Mouse (Mus musculus) mature B cell (primary cell): ENCODE data around the gene Gps1.
"Not testable (repeated sequence)": the region's sequence is repeated elsewhere in the genome, so short reads cannot be mapped to it uniquely, and the experiment has no call there.

Source experiments
- in situ Hi-C: fragments of 300-500 bp; cut with MboI; formaldehyde crosslinking; loops from 2 replicates; pipeline ENCODE4 v1.14.3; 2019

Gene Gps1

DNA sequence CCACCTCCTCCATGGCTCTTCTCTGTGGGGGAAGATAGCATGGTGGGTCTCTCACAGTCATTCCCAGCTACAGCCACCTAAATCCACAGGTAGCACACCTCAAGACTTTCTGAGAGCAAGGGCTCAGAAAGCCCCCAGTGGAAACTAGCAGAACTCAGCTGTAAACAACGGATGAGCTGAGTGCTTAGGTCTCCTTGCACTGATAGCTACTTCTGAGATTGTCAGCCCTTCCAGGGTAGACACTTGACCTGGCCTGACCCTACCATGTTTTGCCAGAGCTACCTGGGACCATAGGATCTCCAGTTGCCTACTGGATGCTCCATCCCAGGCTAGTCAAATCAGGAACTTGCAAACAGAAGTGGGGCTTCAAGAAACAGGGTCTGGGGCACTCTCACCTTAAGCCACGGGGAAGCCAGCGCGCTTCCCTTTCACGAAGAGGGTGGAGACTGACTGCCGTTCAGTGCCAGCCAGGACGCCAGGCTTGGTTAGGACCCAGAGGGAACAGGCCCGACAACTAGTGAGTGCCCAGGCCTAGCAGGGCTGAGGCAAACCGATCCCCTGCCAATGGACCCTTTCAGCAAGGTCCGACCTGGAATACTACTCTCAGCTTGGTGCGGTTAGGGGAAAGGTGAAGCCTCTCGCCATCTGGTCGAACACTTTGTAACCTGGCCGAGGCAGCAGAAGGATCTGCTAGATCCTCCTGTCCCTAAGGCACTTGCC, 38.9 kb downstream of the Gps1 start:
- in situ Hi-C loops: no loop called here

DNA sequence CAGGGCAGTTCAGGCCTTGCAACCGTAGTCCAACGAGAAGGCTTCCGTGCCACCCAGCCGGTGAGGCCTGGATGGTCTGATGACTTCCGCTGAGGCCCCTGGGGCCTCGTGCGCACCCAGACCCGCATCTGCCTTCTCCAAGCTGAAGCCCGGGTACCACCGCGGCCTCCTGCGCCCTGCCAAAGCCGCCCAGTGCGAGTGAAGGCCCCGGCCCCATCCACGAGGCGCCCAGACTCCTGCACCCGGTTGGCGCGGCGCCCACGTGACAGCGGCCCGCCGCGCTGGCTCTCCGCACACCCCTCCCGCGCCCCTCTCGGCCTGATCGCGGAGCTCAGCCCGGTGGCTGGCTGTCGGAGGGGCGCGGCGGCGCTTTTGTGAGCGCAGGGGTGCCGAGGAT, 39.5 kb downstream of the Gps1 start:
- in situ Hi-C loops: no loop called here

- in situ Hi-C loops: no loop called here
Observed at GRCm38 (mm10) chr11:120823956-120824786, 40.1 kb downstream of the Gps1 start, which contains the start of gene Fasn. Fasn (minus strand) TSS chr11:120824547.

DNA sequence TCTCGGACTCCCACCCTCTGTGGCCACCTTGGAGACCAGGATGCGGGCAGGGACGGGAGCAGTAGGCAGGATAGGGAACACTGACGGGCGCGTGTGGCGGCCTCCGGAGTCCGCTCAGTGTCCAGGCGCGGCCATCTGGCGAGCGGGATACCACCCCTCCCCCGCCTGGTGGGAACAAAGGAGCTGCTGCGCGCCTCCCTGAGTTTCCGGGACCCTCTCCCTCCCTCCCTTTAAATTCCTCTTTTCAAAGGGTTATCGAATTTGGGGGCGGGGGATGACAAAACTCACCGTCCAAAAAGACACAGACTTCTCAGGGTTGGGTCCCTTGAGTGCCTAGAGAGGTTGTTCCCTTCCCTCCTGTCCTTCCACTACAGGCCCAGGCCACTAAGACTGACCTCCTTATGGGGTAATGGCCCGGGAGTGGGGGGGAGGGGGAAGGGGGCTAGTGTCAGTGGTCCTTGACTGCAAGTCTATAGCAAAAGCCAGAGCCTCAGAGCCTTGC, 40.8 kb downstream of the Gps1 start:
- in situ Hi-C loops: no loop called here

DNA sequence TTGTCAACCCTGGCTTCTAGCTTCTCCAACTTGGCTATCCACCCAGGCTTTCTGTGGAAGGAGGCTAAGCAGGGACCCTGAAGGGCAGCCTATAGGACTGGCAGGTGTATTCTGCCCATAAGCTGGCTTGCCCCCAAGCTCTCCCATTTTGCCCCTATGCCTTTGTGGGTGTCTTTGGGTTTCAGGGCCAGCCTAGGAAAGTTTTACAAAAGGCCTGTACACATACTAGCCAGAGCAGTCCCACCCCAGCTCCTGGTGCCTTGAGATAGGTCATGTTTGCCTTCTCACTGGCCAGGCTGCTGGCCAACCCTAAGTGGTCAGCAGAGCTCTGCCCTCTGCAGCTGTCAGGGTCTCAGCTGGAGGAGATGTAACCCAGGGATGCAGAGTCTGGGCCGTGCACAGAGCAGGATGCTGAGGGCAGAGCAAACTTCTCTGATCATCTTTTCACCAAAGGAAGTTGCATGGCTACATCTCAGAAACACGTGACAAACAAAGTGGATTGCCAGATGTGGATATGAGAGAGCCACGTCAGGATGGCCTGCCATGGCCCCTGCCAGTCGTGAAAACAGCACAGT, 41.3 kb downstream of the Gps1 start:
- in situ Hi-C loops: no loop called here

- in situ Hi-C loops: no loop called here
Observed at GRCm38 (mm10) chr11:120826016-120826953, 42.2 kb downstream of the Gps1 start.

- in situ Hi-C loops: no loop called here
Observed at GRCm38 (mm10) chr11:120828416-120828815, 44.3 kb downstream of the Gps1 start.

- in situ Hi-C loops: no loop called here
Observed at GRCm38 (mm10) chr11:120829757-120830532, 45.9 kb downstream of the Gps1 start.

GRCm38 (mm10) chr11:120830686-120831085, 46.6 kb downstream of the Gps1 start:
- in situ Hi-C loops: no loop called here

- in situ Hi-C loops: no loop called here
Observed at GRCm38 (mm10) chr11:120831659-120832440, 47.8 kb downstream of the Gps1 start.

GRCm38 (mm10) chr11:120832962-120833361, 48.9 kb downstream of the Gps1 start:
- in situ Hi-C loops: not testable (repeated sequence)

GRCm38 (mm10) chr11:120833555-120834280, 49.6 kb downstream of the Gps1 start:
- in situ Hi-C loops: no loop called here
